Mouse (Mus musculus): ENCODE data around the gene Nol10. TPM values are rescaled to one million over a fixed set of nuclear protein-coding genes. Genes with fewer than 3 reads are reported as not detected.

The Nol10 gene
- polyA plus RNA-seq, 1 experiment from 2014 or later, result 5.3 TPM

- Histone ChIP-seq H3K9me3 (ENCODE audit: low read length) (no peaks in the 10 kb centered on the region), H3K4me2 (ENCODE audit: low read depth, low read length) (no peak overlapping the region), H3K27ac (ENCODE audit: low read depth) (no peak overlapping the region), H3K36me3 (replicated peaks; ENCODE audit: insufficient read depth, low read length) (no peaks in the 10 kb centered on the region), H3K9ac (replicated peaks) (no peak overlapping the region), H3K27me3 (ENCODE audit: insufficient read depth, low read length) (no peaks in the 10 kb centered on the region), H3K4me1 (ENCODE audit: insufficient read depth) (no peaks in the 10 kb centered on the region), H3K4me3 (ENCODE audit: low read depth, low read length) (no peak overlapping the region)
- WGBS (ENCODE audit: insufficient replicate concordance), result 79% methylated on average over 5 of the region's 5 CpGs
- TF ChIP-seq CTCF (IDR thresholded peaks at IDR 0.05; ENCODE audit: low read depth) (no peak), EP300 (IDR thresholded peaks at IDR 0.05; ENCODE audit: low read depth) (no peak)
- no peak for DNase-seq
- ATAC-seq, result no peak
These were observed 32.2 kb upstream of the Nol10 start for GRCm38 (mm10) chr12:17316096-17316495.

GRCm38 (mm10) chr12:17317970-17318369, 30.3 kb upstream of the Nol10 start:
- Histone ChIP-seq H3K27ac (ENCODE audit: low read depth) (no peak overlapping the region), H3K9me3 (ENCODE audit: low read length) (no peaks in the 10 kb centered on the region), H3K9ac (replicated peaks) (no peak overlapping the region), H3K36me3 (replicated peaks; ENCODE audit: insufficient read depth, low read length) (no peaks in the 10 kb centered on the region), H3K27me3 (ENCODE audit: insufficient read depth, low read length) (peaks cover 3% of the 10 kb centered on the region; the same call in 1 of the 2 replicates), H3K4me2 (ENCODE audit: low read depth, low read length) (no peak overlapping the region), H3K4me3 (ENCODE audit: low read depth, low read length) (no peak overlapping the region), H3K4me1 (ENCODE audit: insufficient read depth) (no peaks in the 10 kb centered on the region)
- WGBS (ENCODE audit: insufficient replicate concordance), result 64% methylated on average over 4 of the region's 4 CpGs
- ATAC-seq (no peak), DNase-seq (no peak)
- TF ChIP-seq EP300 (IDR thresholded peaks at IDR 0.05; ENCODE audit: low read depth) (no peak), CTCF (IDR thresholded peaks at IDR 0.05; ENCODE audit: low read depth) (no peak)

- no peak overlapping the region for H3K4me3 ChIP-seq (ENCODE audit: low read depth, low read length)
- TF ChIP-seq CTCF (IDR thresholded peaks at IDR 0.05; ENCODE audit: low read depth) (no peak), EP300 (IDR thresholded peaks at IDR 0.05; ENCODE audit: low read depth) (no peak)
- H3K27ac ChIP-seq (ENCODE audit: low read depth), result no peak overlapping the region
- ATAC-seq (no peak), DNase-seq (no peak)
- no peak overlapping the region for H3K4me2 ChIP-seq (ENCODE audit: low read depth, low read length)
- H3K4me1 ChIP-seq (ENCODE audit: insufficient read depth), result no peaks in the 10 kb centered on the region
- WGBS (ENCODE audit: insufficient replicate concordance), result 83% methylated on average over 3 of the region's 3 CpGs
- no peaks in the 10 kb centered on the region for H3K9me3 ChIP-seq (ENCODE audit: low read length)
- peaks cover 8% of the 10 kb centered on the region for H3K27me3 ChIP-seq (ENCODE audit: insufficient read depth, low read length)
- H3K9ac ChIP-seq (replicated peaks), result no peak overlapping the region
- no peaks in the 10 kb centered on the region for H3K36me3 ChIP-seq (replicated peaks; ENCODE audit: insufficient read depth, low read length)
These were observed 29.8 kb upstream of the Nol10 start for GRCm38 (mm10) chr12:17318453-17318852.

- H3K9ac ChIP-seq (replicated peaks), result no peak overlapping the region
- peak; percentile 30 for DNase-seq
- TF ChIP-seq EP300 (IDR thresholded peaks at IDR 0.05; ENCODE audit: low read depth) (no peak), CTCF (IDR thresholded peaks at IDR 0.05; ENCODE audit: low read depth) (no peak)
- H3K9me3 ChIP-seq (ENCODE audit: low read length), result no peaks in the 10 kb centered on the region
- peak overlapping the region; percentile 38; the same call in 1 of the 2 replicates for H3K4me3 ChIP-seq (ENCODE audit: low read depth, low read length)
- ATAC-seq, result peak; percentile 67
- H3K27me3 ChIP-seq (ENCODE audit: insufficient read depth, low read length), result peaks cover 27% of the 10 kb centered on the region
- H3K4me1 ChIP-seq (ENCODE audit: insufficient read depth), result peaks cover 7% of the 10 kb centered on the region; the same call in 1 of the 2 replicates
- no peaks in the 10 kb centered on the region for H3K36me3 ChIP-seq (replicated peaks; ENCODE audit: insufficient read depth, low read length)
- H3K27ac ChIP-seq (ENCODE audit: low read depth), result no peak overlapping the region
- WGBS (ENCODE audit: insufficient replicate concordance), result 6% methylated on average over 51 of the region's 51 CpGs
- peak overlapping the region; percentile 67 for H3K4me2 ChIP-seq (ENCODE audit: low read depth, low read length)
These were observed 23.4 kb upstream of the Nol10 start for GRCm38 (mm10) chr12:17324549-17325470.

GRCm38 (mm10) chr12:17329259-17329658, 19.0 kb upstream of the Nol10 start, which contains the start of gene Atp6v1c2:
Gene Atp6v1c2, minus strand, starts transcription at chr12:17329359.
- Histone ChIP-seq H3K4me3 (ENCODE audit: low read depth, low read length) (no peak within 1 kb of the TSS), H3K27me3 (ENCODE audit: insufficient read depth, low read length) (peaks cover 11% of the 10 kb centered on the region), H3K27ac (ENCODE audit: low read depth) (no peak within 1 kb of the TSS), H3K4me1 (ENCODE audit: insufficient read depth) (peaks cover 6% of the 10 kb centered on the region; the same call in 1 of the 2 replicates), H3K4me2 (ENCODE audit: low read depth, low read length) (no peak within 1 kb of the TSS), H3K36me3 (replicated peaks; ENCODE audit: insufficient read depth, low read length) (no peaks in the 10 kb centered on the region), H3K9ac (replicated peaks) (no peak within 1 kb of the TSS), H3K9me3 (ENCODE audit: low read length) (no peaks in the 10 kb centered on the region)
- TF ChIP-seq EP300 (IDR thresholded peaks at IDR 0.05; ENCODE audit: low read depth), result no peak
- TF ChIP-seq CTCF (IDR thresholded peaks at IDR 0.05; ENCODE audit: low read depth), result no peak
- ATAC-seq (no peak), DNase-seq (no peak)
- WGBS (ENCODE audit: insufficient replicate concordance), result 54% methylated on average over 3 of the region's 3 CpGs

- H3K4me3 ChIP-seq (ENCODE audit: low read depth, low read length), result no peak overlapping the region
- no peak overlapping the region for H3K9ac ChIP-seq (replicated peaks)
- no peaks in the 10 kb centered on the region for H3K27me3 ChIP-seq (ENCODE audit: insufficient read depth, low read length)
- H3K9me3 ChIP-seq (ENCODE audit: low read length), result no peaks in the 10 kb centered on the region
- no peak overlapping the region for H3K4me2 ChIP-seq (ENCODE audit: low read depth, low read length)
- no peak for TF ChIP-seq EP300 (IDR thresholded peaks at IDR 0.05; ENCODE audit: low read depth)
- no peak for TF ChIP-seq CTCF (IDR thresholded peaks at IDR 0.05; ENCODE audit: low read depth)
- H3K36me3 ChIP-seq (replicated peaks; ENCODE audit: insufficient read depth, low read length), result no peaks in the 10 kb centered on the region
- H3K27ac ChIP-seq (ENCODE audit: low read depth), result no peak overlapping the region
- no peaks in the 10 kb centered on the region for H3K4me1 ChIP-seq (ENCODE audit: insufficient read depth)
- WGBS (ENCODE audit: insufficient replicate concordance), result 21% methylated on average over 1 of the region's 1 CpGs
- ATAC-seq (peak; percentile 93), DNase-seq (peak; percentile 45)
These were observed 14.8 kb upstream of the Nol10 start for GRCm38 (mm10) chr12:17333459-17333858.

Data from liver, postnatal 0 days (tissue).